Mouse (Mus musculus) bone marrow, adult 2 months (tissue): ENCODE data around the gene Rapgef4.

Experiments used
- CTCF ChIP-seq: fragments of 200-500 bp; IDR thresholded peaks from 2 replicates; pipeline ENCODE4 v1.5.1; 2011; ENCODE audit warnings: low read length, control low read depth; ENCODE audit not compliant: control insufficient read depth, insufficient read depth
- POLR2A ChIP-seq: fragments of 200-500 bp; IDR thresholded peaks from 2 replicates; pipeline ENCODE4 v1.6.1; 2011; ENCODE audit warnings: low read depth, mild to moderate bottlenecking, control low read depth, low read length, borderline replicate concordance; ENCODE audit not compliant: control insufficient read depth

DNA sequence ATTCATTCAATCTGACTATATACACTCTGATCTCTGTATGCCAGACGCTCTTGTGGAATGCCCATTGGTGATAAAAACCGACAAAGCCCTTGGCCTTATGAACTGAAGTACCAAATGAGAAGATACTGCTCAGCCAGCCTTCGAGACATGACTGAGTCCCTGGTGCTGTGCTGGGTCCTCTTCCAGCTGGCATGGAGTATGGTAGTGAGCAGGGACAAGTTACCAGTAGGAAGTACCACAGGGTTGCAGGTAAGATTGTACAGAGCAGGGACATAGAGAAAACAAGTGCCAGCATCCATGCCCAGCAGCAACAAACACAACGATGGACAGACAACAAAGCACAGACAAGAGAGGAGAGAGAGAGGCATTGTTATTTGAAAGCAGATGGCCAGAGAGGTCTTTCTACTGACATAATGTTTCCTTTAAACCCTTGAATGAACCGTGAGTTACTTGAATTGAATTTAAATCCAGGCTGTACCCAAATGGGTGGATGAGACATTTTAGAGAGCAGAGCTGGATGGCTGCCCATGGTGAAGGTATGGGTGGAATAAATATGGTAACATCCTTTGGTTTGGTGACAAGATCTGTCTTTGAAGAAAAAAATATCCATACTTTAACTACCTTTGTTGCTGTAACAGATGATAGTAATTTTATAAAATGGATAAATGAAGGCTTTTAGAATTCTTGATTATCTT is 12.8 kb downstream of the Rapgef4 start:
- no peak for TF ChIP-seq CTCF
- TF ChIP-seq POLR2A: no peak
